Mouse (Mus musculus) myocyte (in vitro differentiated cells): ENCODE measurements around the gene Gm42688.

Source experiments
- MYOG ChIP-seq, 3 experiments: IDR thresholded peaks; one replicate each; pipeline ENCODE4 v1.6.1; 2011; ENCODE audit warnings: control low read depth in 2 of 3, low read depth in 2 of 3, mild to moderate bottlenecking in 2 of 3; ENCODE audit not compliant: insufficient read length in 2 of 3, control insufficient read depth in 1 of 3, insufficient read depth in 1 of 3
- POLR2A ChIP-seq: IDR thresholded peaks from one replicate; pipeline ENCODE4 v1.6.1; 2011; ENCODE audit warnings: low read depth, mild to moderate bottlenecking, control low read depth, moderate library complexity; ENCODE audit not compliant: insufficient read length
- SRF ChIP-seq: IDR thresholded peaks from one replicate; pipeline ENCODE4 v1.6.1; 2011; ENCODE audit warnings: low read depth; ENCODE audit not compliant: control insufficient read depth, insufficient read length

DNA sequence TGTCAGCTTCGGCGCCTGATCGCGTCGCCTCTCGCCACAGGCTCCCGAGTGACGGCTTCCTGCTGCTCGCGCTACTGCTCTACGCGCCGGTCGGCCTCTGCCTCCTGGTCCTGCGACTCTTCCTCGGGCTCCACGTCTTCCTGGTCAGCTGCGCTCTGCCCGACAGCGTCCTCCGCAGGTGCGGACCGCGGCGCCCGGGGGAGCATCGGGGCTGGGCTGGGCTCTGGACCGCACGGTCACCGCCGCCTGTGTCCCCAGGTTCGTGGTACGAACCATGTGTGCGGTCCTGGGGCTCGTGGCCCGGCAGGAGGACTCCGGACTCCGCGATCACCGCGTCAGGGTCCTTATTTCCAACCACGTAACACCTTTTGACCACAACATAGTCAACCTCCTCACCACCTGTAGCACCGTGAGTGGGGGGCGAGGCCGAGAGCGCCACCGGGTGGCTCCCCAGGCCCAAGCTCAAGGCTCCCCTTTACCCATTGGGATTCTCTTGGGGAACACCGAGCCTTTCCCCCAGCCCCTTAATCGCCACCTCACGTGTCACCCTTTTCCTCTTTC lies 46.5 kb upstream of the Gm42688 start, which contains the start of gene Htra2:
- no peak for TF ChIP-seq POLR2A
- TF ChIP-seq MYOG (IDR thresholded peaks at IDR 0.05; ENCODE audit: control insufficient read depth in 1 of 3, insufficient read depth in 1 of 3, insufficient read length in 2 of 3, low read depth in 2 of 3): no peak
- no peak for TF ChIP-seq SRF
